Mouse (Mus musculus): ENCODE results near the gene Hsp90b1.

DNA sequence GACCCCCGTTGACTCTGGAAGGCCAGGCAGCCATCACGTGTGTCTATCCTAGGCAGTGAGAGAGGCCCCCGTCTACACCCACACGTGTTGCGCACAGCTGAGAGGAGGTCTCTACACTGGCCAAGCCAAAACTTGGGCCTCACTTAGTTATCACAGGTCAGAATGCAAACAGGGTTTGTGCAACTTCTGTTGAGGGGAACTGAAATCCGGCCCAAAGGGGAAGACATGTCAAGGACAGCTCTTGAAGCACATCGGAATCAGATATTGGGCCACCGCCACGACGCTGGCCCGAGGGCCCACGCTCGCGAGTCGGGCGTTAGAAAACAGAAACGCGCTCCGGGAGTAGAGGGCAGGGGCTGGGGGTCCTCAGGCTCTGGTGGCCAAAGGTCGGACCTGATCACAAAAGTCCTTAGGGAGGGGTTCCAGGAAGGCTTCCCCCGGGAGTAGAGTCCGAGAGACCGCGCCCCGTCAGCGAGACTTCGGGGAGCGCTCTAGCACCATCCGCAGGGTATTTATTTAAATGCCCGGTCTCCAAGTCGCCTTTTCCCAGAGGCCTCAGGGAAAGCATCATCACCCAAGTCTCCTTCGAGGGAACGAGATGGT is 619 bp downstream of the Hsp90b1 start:
- TF ChIP-seq CTCF (IDR thresholded peaks at IDR 0.05; ENCODE audit: borderline replicate concordance, extremely low read depth, insufficient read depth, insufficient read length) (no peak), POLR2A (IDR thresholded peaks at IDR 0.05; ENCODE audit: borderline replicate concordance, extremely low read depth, insufficient read depth, insufficient read length, poor library complexity, severe bottlenecking) (no peak)
